Mouse (Mus musculus) CH12.LX (cell line): Measurements from ENCODE around the gene Wdr90. TPM values are rescaled to one million over a fixed set of nuclear protein-coding genes. Genes with fewer than 3 reads are reported as not detected.

Experiments used
- DNase-seq: peaks from one replicate; pipeline ENCODE4 v3.0.0-alpha.2; 2013; ENCODE audit errors: extremely low read depth
- H3K27ac ChIP-seq: 2 replicates; pipeline ENCODE4 v1.5.1; 2012; ENCODE audit warnings: low read depth, mild to moderate bottlenecking, control low read depth, moderate library complexity; ENCODE audit not compliant: insufficient read depth
- H3K27me3 ChIP-seq: replicated peaks from 2 replicates; pipeline ENCODE3; 2012; ENCODE audit warnings: inconsistent platforms
- H3K36me3 ChIP-seq, 2 experiments: replicated peaks in 1 of 2; 2 replicates each; pipeline versions ENCODE3 to v1.6.1; 2012; ENCODE audit warnings: inconsistent platforms in 1 of 2, low read length in 1 of 2, mild to moderate bottlenecking in 1 of 2, mixed read lengths in 1 of 2, moderate library complexity in 1 of 2; ENCODE audit not compliant: control insufficient read depth in 1 of 2, insufficient read depth in 1 of 2
- H3K4me1 ChIP-seq, 2 experiments: 2 replicates each; pipeline ENCODE4 v1.6.1; 2012; ENCODE audit warnings: inconsistent platforms in 1 of 2, moderate library complexity in 1 of 2; ENCODE audit not compliant: insufficient read depth in 2 of 2, control insufficient read depth in 1 of 2
- H3K4me2 ChIP-seq: 2 replicates; pipeline ENCODE4 v1.6.1; 2012; ENCODE audit warnings: low read depth, mild to moderate bottlenecking, control low read depth; ENCODE audit not compliant: poor library complexity, insufficient read depth, severe bottlenecking
- H3K4me3 ChIP-seq, 3 experiments: fragments of 150-350 bp in 1 of 3; sonication (generic) in 1 of 3; replicated peaks in 1 of 3; 2 replicates each; pipeline versions ENCODE3 to v1.5.1; 2011 to 2012; ENCODE audit warnings: low read depth in 2 of 3, low read length in 2 of 3, mild to moderate bottlenecking in 2 of 3, moderate library complexity in 2 of 3, control low read depth in 1 of 3, improper control_type of control experiment in 1 of 3, inconsistent platforms in 1 of 3, mixed read lengths in 1 of 3; ENCODE audit not compliant: poor library complexity in 1 of 3
- H3K79me2 ChIP-seq: replicated peaks from 2 replicates; pipeline ENCODE4 v1.6.1; 2012; ENCODE audit warnings: mild to moderate bottlenecking, moderate library complexity; ENCODE audit not compliant: control insufficient read depth, poor library complexity, insufficient read depth, severe bottlenecking; ENCODE audit errors: extremely low read depth
- H3K9ac ChIP-seq: 2 replicates; pipeline ENCODE4 v1.6.1; 2012; ENCODE audit warnings: low read depth, mild to moderate bottlenecking, control low read depth, moderate library complexity; ENCODE audit not compliant: insufficient read depth
- H3K9me3 ChIP-seq: replicated peaks from 2 replicates; pipeline ENCODE3; 2012; ENCODE audit warnings: low read length, inconsistent platforms, mixed read lengths
- BHLHE40 ChIP-seq: IDR thresholded peaks from 2 replicates; pipeline ENCODE4 v1.6.1; 2011; ENCODE audit warnings: mild to moderate bottlenecking, low read depth, low read length, improper control_type of control experiment
- CHD2 ChIP-seq: IDR thresholded peaks from 2 replicates; pipeline ENCODE4 v1.6.1; 2011; ENCODE audit warnings: low read length, improper control_type of control experiment
- CTCF ChIP-seq, 2 experiments: IDR thresholded peaks in 1 of 2; conservative IDR thresholded peaks in 1 of 2; 2 replicates each; pipeline ENCODE4 v1.5.1; 2011 to 2012; ENCODE audit warnings: low read depth in 2 of 2, low read length in 2 of 2, improper control_type of control experiment in 1 of 2, inconsistent platforms in 1 of 2, mild to moderate bottlenecking in 1 of 2, moderate library complexity in 1 of 2
- ELF1 ChIP-seq: IDR thresholded peaks from 2 replicates; pipeline ENCODE4 v1.6.1; 2014; ENCODE audit warnings: low read depth, mild to moderate bottlenecking, inconsistent platforms, low read length, improper control_type of control experiment
- EP300 ChIP-seq: IDR thresholded peaks from 2 replicates; pipeline ENCODE4 v1.6.1; 2011; ENCODE audit warnings: low read length, improper control_type of control experiment
- GABPA ChIP-seq: IDR thresholded peaks from 2 replicates; pipeline ENCODE4 v1.6.1; 2012; ENCODE audit warnings: low read depth, low read length, improper control_type of control experiment, inconsistent platforms; ENCODE audit not compliant: insufficient replicate concordance
- JUN ChIP-seq: IDR thresholded peaks from 2 replicates; pipeline ENCODE4 v1.6.1; 2011; ENCODE audit warnings: low read depth, mild to moderate bottlenecking, low read length, improper control_type of control experiment, moderate library complexity; ENCODE audit not compliant: insufficient read depth
- JUND ChIP-seq: conservative IDR thresholded peaks from 2 replicates; pipeline ENCODE4 v1.6.1; 2011; ENCODE audit warnings: low read depth, low read length, improper control_type of control experiment
- MAFK ChIP-seq: IDR thresholded peaks from 2 replicates; pipeline ENCODE4 v1.6.1; 2011; ENCODE audit warnings: low read length, improper control_type of control experiment; ENCODE audit not compliant: insufficient replicate concordance
- MAX ChIP-seq: IDR thresholded peaks from 2 replicates; pipeline ENCODE4 v1.6.1; 2011; ENCODE audit warnings: low read length, improper control_type of control experiment
- MAZ ChIP-seq: IDR thresholded peaks from 2 replicates; pipeline ENCODE4 v1.6.1; 2012; ENCODE audit warnings: low read depth, mild to moderate bottlenecking, inconsistent platforms, low read length, improper control_type of control experiment, moderate library complexity
- NRF1 ChIP-seq: IDR thresholded peaks from 2 replicates; pipeline ENCODE4 v1.6.1; 2014; ENCODE audit warnings: low read depth, mild to moderate bottlenecking, inconsistent platforms, low read length, improper control_type of control experiment, moderate library complexity
- PAX5 ChIP-seq: IDR thresholded peaks from 2 replicates; pipeline ENCODE4 v1.6.1; 2012; ENCODE audit warnings: low read length, inconsistent platforms, mixed read lengths
- POLR2A ChIP-seq: IDR thresholded peaks from 2 replicates; pipeline ENCODE4 v1.6.1; 2011; ENCODE audit warnings: low read depth, mild to moderate bottlenecking, improper control_type of control experiment, low read length
- POLR2AphosphoS2 ChIP-seq: IDR thresholded peaks from 2 replicates; pipeline ENCODE4 v1.6.1; 2011; ENCODE audit warnings: low read depth, low read length, improper control_type of control experiment
- RAD21 ChIP-seq: IDR thresholded peaks from 2 replicates; pipeline ENCODE4 v1.6.1; 2011; ENCODE audit warnings: low read depth, mild to moderate bottlenecking, low read length, improper control_type of control experiment, moderate library complexity
- RCOR1 ChIP-seq: conservative IDR thresholded peaks from 2 replicates; pipeline ENCODE4 v1.6.1; 2012; ENCODE audit warnings: low read depth, mild to moderate bottlenecking, inconsistent platforms, low read length, improper control_type of control experiment
- SMC3 ChIP-seq: IDR thresholded peaks from 2 replicates; pipeline ENCODE4 v1.6.1; 2011; ENCODE audit warnings: low read depth, low read length, improper control_type of control experiment
- TBP ChIP-seq: conservative IDR thresholded peaks from 2 replicates; pipeline ENCODE4 v1.6.1; 2011; ENCODE audit warnings: low read depth, low read length, improper control_type of control experiment
- TCF12 ChIP-seq: IDR thresholded peaks from 2 replicates; pipeline ENCODE4 v1.6.1; 2014; ENCODE audit warnings: low read depth, mild to moderate bottlenecking, inconsistent platforms, low read length, improper control_type of control experiment
- UBTF ChIP-seq: IDR thresholded peaks from 2 replicates; pipeline ENCODE4 v1.6.1; 2012; ENCODE audit warnings: low read depth, mild to moderate bottlenecking, inconsistent platforms, low read length, improper control_type of control experiment, moderate library complexity
- USF1 ChIP-seq: IDR thresholded peaks from 2 replicates; pipeline ENCODE4 v1.6.1; 2014; ENCODE audit warnings: low read depth, mild to moderate bottlenecking, inconsistent platforms, low read length, improper control_type of control experiment
- USF2 ChIP-seq: conservative IDR thresholded peaks from 2 replicates; pipeline ENCODE4 v1.6.1; 2011; ENCODE audit warnings: low read depth, low read length, improper control_type of control experiment
- ZKSCAN1 ChIP-seq: IDR thresholded peaks from 2 replicates; pipeline ENCODE4 v1.6.1; 2012; ENCODE audit warnings: low read depth, inconsistent platforms, low read length, improper control_type of control experiment, borderline replicate concordance
- ZMIZ1 ChIP-seq: IDR thresholded peaks from 2 replicates; pipeline ENCODE4 v1.6.1; 2012; ENCODE audit warnings: low read depth, mild to moderate bottlenecking, inconsistent platforms, low read length, improper control_type of control experiment
- ZNF384 ChIP-seq: IDR thresholded peaks from 2 replicates; pipeline ENCODE4 v1.6.1; 2012; ENCODE audit warnings: low read depth, low read length, improper control_type of control experiment, inconsistent platforms
- dilution Hi-C: fragments of 300-500 bp; cut with MboI; formaldehyde crosslinking; loops from 2 replicates; pipeline ENCODE4 v1.14.3; 2020; ENCODE audit warnings: low sequenced_read_pairs; ENCODE audit not compliant: extremely low pct_unique_long_range_greater_than_20kb, extremely low pct_ligation_motif_present
- in situ Hi-C: fragments of 300-500 bp; cut with MboI; formaldehyde crosslinking; loops from 3 replicates; pipeline ENCODE4 v1.14.3; 2019; ENCODE audit warnings: low sequenced_read_pairs, low pct_ligation_motif_present, low pct_unique_long_range_greater_than_20kb, mixed read lengths
- polyA plus RNA-seq: library from polyadenylated mRNA; unstranded; fragments of >175 nt; gene quantifications from 2 replicates; pipeline ENCODE4 v1.2.1, GENCODE M21; 2012; ENCODE audit warnings: low read depth; ENCODE audit not compliant: insufficient read length
- total RNA-seq, 2 experiments: library from RNA; depleted of rRNA; stranded (reverse); fragments of 300-350 nt in 1 of 2; fragments of >200 nt in 1 of 2; gene quantifications; 2 replicates each; pipeline ENCODE4 v1.2.3; 2012 to 2014

The Wdr90 gene
- total and polyA plus RNA-seq, 3 experiments: 16.0 to 38.0 (median 23.8) TPM

DNA sequence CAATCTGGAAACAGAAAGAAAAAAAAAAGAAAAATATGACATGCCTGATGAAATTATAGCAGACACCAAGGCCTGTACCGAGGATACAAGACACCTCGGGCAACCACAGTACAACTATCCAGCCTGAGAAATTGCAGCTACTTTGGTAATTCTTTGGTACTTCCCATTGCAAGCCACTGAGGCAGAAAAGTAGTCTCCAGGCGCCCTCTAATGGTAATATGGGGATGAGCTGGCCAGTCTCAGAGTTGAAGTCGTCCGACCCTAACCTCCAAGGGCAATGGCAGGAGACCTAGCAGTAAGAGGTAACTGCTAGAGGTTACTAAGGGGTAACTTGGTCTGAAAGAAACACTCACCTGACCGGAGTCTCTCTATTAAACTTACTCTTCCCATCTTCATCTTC is 60.3 kb downstream of the Wdr90 start (continued):
- no peak for TF ChIP-seq MAZ
- no peak for TF ChIP-seq EP300
- no peak for TF ChIP-seq USF2
- TF ChIP-seq MAFK: no peak
- TF ChIP-seq MAX: no peak
- no peak for TF ChIP-seq ZMIZ1
- no peak for TF ChIP-seq ZNF384

DNA sequence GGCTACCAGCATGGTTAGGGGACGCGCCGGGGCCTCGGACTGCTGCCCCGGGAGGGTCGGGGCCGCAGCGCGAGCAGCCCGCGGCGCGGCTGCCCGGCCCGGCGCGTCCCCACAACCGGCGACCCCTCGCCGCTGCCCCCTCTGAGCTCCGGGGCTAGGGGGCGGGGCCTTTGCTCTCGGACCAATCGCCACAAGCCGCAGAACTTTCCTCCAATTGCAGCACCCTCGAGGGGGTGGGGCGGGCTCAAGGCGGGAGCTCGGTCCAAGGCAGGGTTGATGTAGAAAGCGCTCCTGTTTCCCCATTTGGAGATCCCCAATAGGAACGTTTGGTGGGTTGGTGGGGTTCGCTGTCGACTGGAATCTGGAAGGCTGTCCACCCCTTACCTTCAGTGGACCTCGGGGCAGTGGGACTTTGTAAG is 64.3 kb downstream of the Wdr90 start, which contains the start of gene Metrn:
TSS of gene Metrn (minus strand) at position 186 of the 419 bp plus-strand sequence.
- peaks cover 14 to 24% of the 10 kb centered on the region in 2 experiments for H3K4me1 ChIP-seq
- dilution Hi-C loops: no loop called here

DNA sequence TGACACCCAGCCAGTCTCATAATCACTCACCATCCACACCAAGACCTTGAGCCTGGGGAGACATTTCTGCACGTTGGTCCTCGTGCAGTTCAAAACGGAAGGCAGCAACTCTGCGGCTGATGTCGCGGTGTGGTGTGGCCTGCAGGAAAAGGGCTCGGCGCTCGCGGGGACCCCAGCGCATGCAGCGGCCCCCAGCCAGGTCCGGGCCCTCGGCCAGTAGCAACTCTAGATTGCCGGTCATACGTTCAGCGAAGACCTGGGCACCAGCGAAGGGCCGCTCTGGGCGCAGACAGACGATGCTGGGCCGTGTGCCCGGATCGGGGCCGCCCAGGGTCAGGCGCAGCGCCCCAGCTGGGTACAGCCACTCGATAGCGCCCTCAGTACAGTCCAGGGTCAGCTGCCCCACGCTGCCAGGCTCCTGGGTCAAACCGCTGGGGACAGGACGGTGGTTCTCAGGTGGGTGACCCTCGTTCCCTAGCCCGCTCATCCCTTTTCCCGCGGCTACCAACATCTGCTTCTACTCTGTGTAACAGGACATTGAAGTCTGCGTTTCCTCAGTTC is 65.0 kb downstream of the Wdr90 start:
- Histone ChIP-seq H3K9me3 (peaks cover 2% of the 10 kb centered on the region), H3K27ac (no peak overlapping the region), H3K36me3 (peaks cover 0 to 8% of the 10 kb centered on the region in 2 experiments), H3K27me3 (peaks cover 22% of the 10 kb centered on the region), H3K9ac (peak overlapping the region; percentile 81), H3K79me2 (no peaks in the 10 kb centered on the region), H3K4me1 (peaks cover 14 to 25% of the 10 kb centered on the region in 2 experiments), H3K4me3 (peak overlapping the region; percentile 64 to 78 (median 67)), H3K4me2 (peak overlapping the region; percentile 75)
- in situ Hi-C loops (loop anchor here (10.0 kb wide), 1 partner anchor 61 kb away; the partner anchor contains the start of gene Mslnl), dilution Hi-C loops (no loop called here)
- TF ChIP-seq ELF1 (no peak), JUND (no peak), USF1 (no peak), JUN (no peak), RCOR1 (no peak)
- no peak for DNase-seq

More for the DNA sequence above, 64.3 kb downstream of the Wdr90 start, which contains the start of gene Metrn:
- TF ChIP-seq PAX5 (no peak), ZNF384 (no peak), CTCF (conservative IDR thresholded peaks at IDR 0.05 in 1 of 2, IDR thresholded peaks at IDR 0.05 in 1 of 2; ENCODE audit: low read depth in 2 of 2, low read length in 2 of 2) (no peak), BHLHE40 (no peak), RCOR1 (no peak), RAD21 (no peak), NRF1 (no peak), TBP (no peak), JUND (no peak), POLR2AphosphoS2 (no peak), TCF12 (peak; percentile 38; the same call in 1 of the 2 replicates), MAFK (no peak), MAX (no peak), SMC3 (no peak), USF2 (no peak), POLR2A (peak; percentile 61), ELF1 (no peak), UBTF (no peak), ZKSCAN1 (no peak), GABPA (no peak), CHD2 (0 out of 2 replicates have a peak, but pooled peaks have one; percentile 18)
- peak within 1 kb of the TSS; percentile 79 for H3K4me2 ChIP-seq
- in situ Hi-C loops: loop anchor here (10.0 kb wide), 1 partner anchor 62 kb away; the partner anchor contains the start of gene Mslnl
- H3K4me3 ChIP-seq: peak within 1 kb of the TSS; percentile 64 to 78 (median 67)
- H3K9ac ChIP-seq: peak within 1 kb of the TSS; percentile 81
- no peak within 1 kb of the TSS for H3K27ac ChIP-seq
- DNase-seq: peak; percentile 83
- H3K79me2 ChIP-seq: no peaks in the 10 kb centered on the region
- H3K9me3 ChIP-seq: peaks cover 2% of the 10 kb centered on the region
- H3K27me3 ChIP-seq: peaks cover 27% of the 10 kb centered on the region
- peaks cover 0 to 8% of the 10 kb centered on the region in 2 experiments for H3K36me3 ChIP-seq
